Mouse (Mus musculus): ENCODE results near the gene Kcnip3. TPM values are rescaled to one million over a fixed set of nuclear protein-coding genes. Genes with fewer than 3 reads are reported as not detected.
A peak's percentile ranks its signal among the peaks of the same experiment; 100 is the strongest.

Gene Kcnip3
- polyA plus RNA-seq, 1 experiment from 2014 or later = 5.6 TPM

- no peak overlapping the region for H3K4me2 ChIP-seq (ENCODE audit: low read depth, low read length)
- DNase-seq (ENCODE audit: low spot score) (no peak), ATAC-seq (ENCODE audit: low read depth) (0 out of 2 replicates have a peak, but pooled peaks have one; percentile 46)
- H3K4me3 ChIP-seq (ENCODE audit: low read depth, low read length) = no peak overlapping the region
- H3K4me1 ChIP-seq (ENCODE audit: control insufficient read depth, insufficient read depth, low read length) = no peaks in the 10 kb centered on the region
- H3K9ac ChIP-seq (ENCODE audit: low read depth, low read length) = no peak overlapping the region
- no peaks in the 10 kb centered on the region for H3K36me3 ChIP-seq (ENCODE audit: control insufficient read depth, insufficient read depth, low read length)
- no peaks in the 10 kb centered on the region for H3K9me3 ChIP-seq (ENCODE audit: control insufficient read depth, low read length)
- peaks cover 51% of the 10 kb centered on the region for H3K27me3 ChIP-seq (replicated peaks; ENCODE audit: control insufficient read depth, insufficient read depth, low read length)
- WGBS = 26% methylated on average over 4 of the region's 4 CpGs
- no peak overlapping the region for H3K27ac ChIP-seq (replicated peaks; ENCODE audit: low read depth, low read length)
Measured at GRCm38 (mm10) chr2:127539494-127539893, 17.6 kb upstream of the Kcnip3 start.

- no peaks in the 10 kb centered on the region for H3K36me3 ChIP-seq (ENCODE audit: control insufficient read depth, insufficient read depth, low read length)
- no peak for ATAC-seq (ENCODE audit: low read depth)
Measured at GRCm38 (mm10) chr2:127537548-127537947, 15.7 kb upstream of the Kcnip3 start.

GRCm38 (mm10) chr2:127535363-127535762 lies 13.5 kb upstream of the Kcnip3 start:
- Histone ChIP-seq H3K36me3 (ENCODE audit: control insufficient read depth, insufficient read depth, low read length) (no peaks in the 10 kb centered on the region), H3K9me3 (ENCODE audit: control insufficient read depth, low read length) (no peaks in the 10 kb centered on the region), H3K4me1 (ENCODE audit: control insufficient read depth, insufficient read depth, low read length) (no peaks in the 10 kb centered on the region), H3K27ac (replicated peaks; ENCODE audit: low read depth, low read length) (no peak overlapping the region), H3K9ac (ENCODE audit: low read depth, low read length) (no peak overlapping the region), H3K27me3 (replicated peaks; ENCODE audit: control insufficient read depth, insufficient read depth, low read length) (peaks cover 19% of the 10 kb centered on the region), H3K4me2 (ENCODE audit: low read depth, low read length) (no peak overlapping the region), H3K4me3 (ENCODE audit: low read depth, low read length) (no peak overlapping the region)
- DNase-seq (ENCODE audit: low spot score) (no peak), ATAC-seq (ENCODE audit: low read depth) (no peak)
- WGBS = 78% methylated on average over 9 of the region's 9 CpGs

More at GRCm38 (mm10) chr2:127537548-127537947, 15.7 kb upstream of the Kcnip3 start:
- no peak overlapping the region for H3K4me3 ChIP-seq (ENCODE audit: low read depth, low read length)
- peaks cover 40% of the 10 kb centered on the region for H3K27me3 ChIP-seq (replicated peaks; ENCODE audit: control insufficient read depth, insufficient read depth, low read length)
- 68% methylated on average over 3 of the region's 3 CpGs for WGBS
- H3K9me3 ChIP-seq (ENCODE audit: control insufficient read depth, low read length) = no peaks in the 10 kb centered on the region
- no peak overlapping the region for H3K4me2 ChIP-seq (ENCODE audit: low read depth, low read length)
- H3K4me1 ChIP-seq (ENCODE audit: control insufficient read depth, insufficient read depth, low read length) = no peaks in the 10 kb centered on the region
- H3K27ac ChIP-seq (replicated peaks; ENCODE audit: low read depth, low read length) = no peak overlapping the region
- no peak for DNase-seq (ENCODE audit: low spot score)
- no peak overlapping the region for H3K9ac ChIP-seq (ENCODE audit: low read depth, low read length)

- Histone ChIP-seq H3K9ac (ENCODE audit: low read depth, low read length) (no peak overlapping the region), H3K27ac (replicated peaks; ENCODE audit: low read depth, low read length) (no peak overlapping the region), H3K36me3 (ENCODE audit: control insufficient read depth, insufficient read depth, low read length) (no peaks in the 10 kb centered on the region), H3K27me3 (replicated peaks; ENCODE audit: control insufficient read depth, insufficient read depth, low read length) (no peaks in the 10 kb centered on the region), H3K4me2 (ENCODE audit: low read depth, low read length) (no peak overlapping the region), H3K4me3 (ENCODE audit: low read depth, low read length) (no peak overlapping the region), H3K4me1 (ENCODE audit: control insufficient read depth, insufficient read depth, low read length) (no peaks in the 10 kb centered on the region), H3K9me3 (ENCODE audit: control insufficient read depth, low read length) (no peaks in the 10 kb centered on the region)
- DNase-seq (ENCODE audit: low spot score) (peak; percentile 60), ATAC-seq (ENCODE audit: low read depth) (no peak)
- 5% methylated on average over 6 of the region's 9 CpGs for WGBS
Measured at GRCm38 (mm10) chr2:127532379-127532778, 10.5 kb upstream of the Kcnip3 start.

- no peak overlapping the region for H3K27ac ChIP-seq (replicated peaks; ENCODE audit: low read depth, low read length)
- ATAC-seq (ENCODE audit: low read depth) = no peak
- no peaks in the 10 kb centered on the region for H3K9me3 ChIP-seq (ENCODE audit: control insufficient read depth, low read length)
- H3K27me3 ChIP-seq (replicated peaks; ENCODE audit: control insufficient read depth, insufficient read depth, low read length) = no peaks in the 10 kb centered on the region
- DNase-seq (ENCODE audit: low spot score) = no peak
- WGBS = 92% methylated on average over 2 of the region's 2 CpGs
- no peaks in the 10 kb centered on the region for H3K36me3 ChIP-seq (ENCODE audit: control insufficient read depth, insufficient read depth, low read length)
- H3K9ac ChIP-seq (ENCODE audit: low read depth, low read length) = no peak overlapping the region
- no peak overlapping the region for H3K4me3 ChIP-seq (ENCODE audit: low read depth, low read length)
- H3K4me2 ChIP-seq (ENCODE audit: low read depth, low read length) = no peak overlapping the region
- H3K4me1 ChIP-seq (ENCODE audit: control insufficient read depth, insufficient read depth, low read length) = no peaks in the 10 kb centered on the region
Measured at GRCm38 (mm10) chr2:127531592-127531991, 9.7 kb upstream of the Kcnip3 start.

- DNase-seq (ENCODE audit: low spot score) (no peak), ATAC-seq (ENCODE audit: low read depth) (no peak)
- Histone ChIP-seq H3K9me3 (ENCODE audit: control insufficient read depth, low read length) (no peaks in the 10 kb centered on the region), H3K27ac (replicated peaks; ENCODE audit: low read depth, low read length) (no peak overlapping the region), H3K36me3 (ENCODE audit: control insufficient read depth, insufficient read depth, low read length) (no peaks in the 10 kb centered on the region), H3K4me1 (ENCODE audit: control insufficient read depth, insufficient read depth, low read length) (no peaks in the 10 kb centered on the region), H3K9ac (ENCODE audit: low read depth, low read length) (no peak overlapping the region), H3K27me3 (replicated peaks; ENCODE audit: control insufficient read depth, insufficient read depth, low read length) (no peaks in the 10 kb centered on the region), H3K4me3 (ENCODE audit: low read depth, low read length) (no peak overlapping the region), H3K4me2 (ENCODE audit: low read depth, low read length) (no peak overlapping the region)
- WGBS = 75% methylated on average over 3 of the region's 3 CpGs
Measured at GRCm38 (mm10) chr2:127530418-127530817, 8.5 kb upstream of the Kcnip3 start.

- H3K27me3 ChIP-seq (replicated peaks; ENCODE audit: control insufficient read depth, insufficient read depth, low read length) = no peaks in the 10 kb centered on the region
- no peak overlapping the region for H3K4me2 ChIP-seq (ENCODE audit: low read depth, low read length)
- no peak overlapping the region for H3K4me3 ChIP-seq (ENCODE audit: low read depth, low read length)
- ATAC-seq (ENCODE audit: low read depth) (no peak), DNase-seq (ENCODE audit: low spot score) (no peak)
- H3K36me3 ChIP-seq (ENCODE audit: control insufficient read depth, insufficient read depth, low read length) = no peaks in the 10 kb centered on the region
- WGBS = 77% methylated on average over 3 of the region's 3 CpGs
- H3K9me3 ChIP-seq (ENCODE audit: control insufficient read depth, low read length) = no peaks in the 10 kb centered on the region
- H3K4me1 ChIP-seq (ENCODE audit: control insufficient read depth, insufficient read depth, low read length) = peaks cover 14% of the 10 kb centered on the region
- H3K27ac ChIP-seq (replicated peaks; ENCODE audit: low read depth, low read length) = no peak overlapping the region
- no peak overlapping the region for H3K9ac ChIP-seq (ENCODE audit: low read depth, low read length)
Measured at GRCm38 (mm10) chr2:127525004-127525775, 3.3 kb upstream of the Kcnip3 start.

GRCm38 (mm10) chr2:127523950-127524729 lies 2.2 kb upstream of the Kcnip3 start:
- Histone ChIP-seq H3K9ac (ENCODE audit: low read depth, low read length) (no peak overlapping the region), H3K4me1 (ENCODE audit: control insufficient read depth, insufficient read depth, low read length) (peaks cover 14% of the 10 kb centered on the region), H3K27me3 (replicated peaks; ENCODE audit: control insufficient read depth, insufficient read depth, low read length) (no peaks in the 10 kb centered on the region), H3K36me3 (ENCODE audit: control insufficient read depth, insufficient read depth, low read length) (no peaks in the 10 kb centered on the region), H3K27ac (replicated peaks; ENCODE audit: low read depth, low read length) (no peak overlapping the region), H3K4me2 (ENCODE audit: low read depth, low read length) (no peak overlapping the region), H3K4me3 (ENCODE audit: low read depth, low read length) (no peak overlapping the region), H3K9me3 (ENCODE audit: control insufficient read depth, low read length) (no peaks in the 10 kb centered on the region)
- WGBS = 61% methylated on average over 7 of the region's 7 CpGs
- DNase-seq (ENCODE audit: low spot score) (no peak), ATAC-seq (ENCODE audit: low read depth) (no peak)

Data from embryonic facial prominence, embryonic 14.5 days (tissue).